Mouse (Mus musculus) ES-E14 (cell line): ENCODE measurements around the gene Pqlc2. TPM values are rescaled to one million over a fixed set of nuclear protein-coding genes. Genes with fewer than 3 reads are reported as not detected.

Experiments
- DNase-seq: peaks from one replicate; pipeline ENCODE4 v3.0.0-alpha.2; 2013; ENCODE audit warnings: low read depth, low spot score
- H3K27ac ChIP-seq: 2 replicates; pipeline ENCODE4 v1.5.1; 2012; ENCODE audit warnings: low read depth, mild to moderate bottlenecking, low read length, moderate library complexity, mixed read lengths; ENCODE audit not compliant: poor library complexity, insufficient read depth, severe bottlenecking
- H3K36me3 ChIP-seq: 2 replicates; pipeline ENCODE4 v1.6.1; 2012; ENCODE audit warnings: mild to moderate bottlenecking, low read length, moderate library complexity, mixed read lengths; ENCODE audit not compliant: control insufficient read depth, poor library complexity, insufficient read depth, severe bottlenecking
- H3K4me1 ChIP-seq, 2 experiments: fragments of 150-350 bp in 1 of 2; sonication (generic) in 1 of 2; 2 replicates each; pipeline ENCODE4 v1.6.1; 2012; ENCODE audit warnings: low read length in 2 of 2, mild to moderate bottlenecking in 1 of 2, mixed read lengths in 1 of 2; ENCODE audit not compliant: control insufficient read depth in 2 of 2, insufficient read depth in 2 of 2, poor library complexity in 1 of 2
- H3K4me3 ChIP-seq, 2 experiments: fragments of 150-350 bp in 1 of 2; sonication (generic) in 1 of 2; 2 replicates each; pipeline ENCODE4 v1.5.1; 2012; ENCODE audit warnings: low read length in 2 of 2, low read depth in 1 of 2, mild to moderate bottlenecking in 1 of 2, mixed read lengths in 1 of 2; ENCODE audit not compliant: insufficient read depth in 1 of 2, poor library complexity in 1 of 2, severe bottlenecking in 1 of 2
- H3K9ac ChIP-seq: 2 replicates; pipeline ENCODE4 v1.6.1; 2012; ENCODE audit warnings: low read depth, mild to moderate bottlenecking, low read length, mixed read lengths; ENCODE audit not compliant: poor library complexity, insufficient read depth, severe bottlenecking
- H3K9me3 ChIP-seq: fragments of 150-350 bp; sonication (generic); 2 replicates; pipeline ENCODE4 v1.6.1; 2012; ENCODE audit warnings: low read depth, mild to moderate bottlenecking, low read length; ENCODE audit not compliant: control insufficient read depth, insufficient read depth
- CHD2 ChIP-seq: IDR thresholded peaks from 2 replicates; pipeline ENCODE4 v1.6.1; 2014; ENCODE audit warnings: mild to moderate bottlenecking, low read depth, low read length, inconsistent platforms
- HCFC1 ChIP-seq: IDR thresholded peaks from 2 replicates; pipeline ENCODE4 v1.6.1; 2012; ENCODE audit warnings: low read length, inconsistent platforms, borderline replicate concordance; ENCODE audit not compliant: insufficient read depth
- MAFK ChIP-seq: IDR thresholded peaks from 2 replicates; pipeline ENCODE4 v1.6.1; 2014; ENCODE audit warnings: mild to moderate bottlenecking, low read depth, low read length, inconsistent platforms; ENCODE audit not compliant: insufficient read depth
- ZC3H11A ChIP-seq: IDR thresholded peaks from 2 replicates; pipeline ENCODE4 v1.6.1; 2012; ENCODE audit warnings: low read depth, mild to moderate bottlenecking, inconsistent platforms, low read length, borderline replicate concordance
- ZNF384 ChIP-seq: IDR thresholded peaks from 2 replicates; pipeline ENCODE4 v1.6.1; 2012; ENCODE audit warnings: low read depth, low read length, inconsistent platforms
- in situ Hi-C, 2 experiments: fragments of 600-800 bp; cut with MboI; formaldehyde crosslinking; loops; one replicate each; pipeline ENCODE4 v1.15.1; 2025; ENCODE audit warnings: low sequenced_read_pairs in 2 of 2, inconsistent platforms in 1 of 2; ENCODE audit not compliant: unreplicated experiment in 2 of 2
- total RNA-seq: library from RNA; depleted of rRNA; stranded (reverse); fragments of 300-350 nt; gene quantifications from 2 replicates; pipeline ENCODE4 v1.2.3, GENCODE M21; 2012

Gene Pqlc2
- total RNA-seq, 1 experiment: 25.0 TPM

GRCm38 (mm10) chr4:139253206-139253605 lies 57.3 kb downstream of the Pqlc2 start:
- in situ Hi-C loops: no loop called here
- no peak overlapping the region for H3K27ac ChIP-seq
- peaks cover 7 to 27% of the 10 kb centered on the region in 2 experiments; a peak in 3 of 4 replicates for H3K4me1 ChIP-seq

GRCm38 (mm10) chr4:139252051-139252760 lies 58.3 kb downstream of the Pqlc2 start:
- in situ Hi-C loops: no loop called here
- Histone ChIP-seq H3K9me3 (no peaks in the 10 kb centered on the region), H3K36me3 (peaks cover 23% of the 10 kb centered on the region), H3K4me3 (no peak overlapping the region), H3K9ac (no peak overlapping the region), H3K4me1 (peaks cover 7 to 30% of the 10 kb centered on the region in 2 experiments; a peak in 3 of 4 replicates), H3K27ac (no peak overlapping the region)
- TF ChIP-seq HCFC1: no peak
- no peak for TF ChIP-seq CHD2
- no peak for TF ChIP-seq MAFK
- TF ChIP-seq ZC3H11A: no peak; the same call in 1 of the 2 replicates
- 0 out of 2 replicates have a peak, but pooled peaks have one; percentile 38 for TF ChIP-seq ZNF384
- peak; percentile 46 for DNase-seq

More at GRCm38 (mm10) chr4:139253206-139253605, 57.3 kb downstream of the Pqlc2 start:
- no peak for TF ChIP-seq CHD2
- no peak for TF ChIP-seq HCFC1
- no peak for TF ChIP-seq ZC3H11A
- no peak for TF ChIP-seq MAFK
- no peak overlapping the region for H3K4me3 ChIP-seq
- no peak overlapping the region for H3K9ac ChIP-seq
- H3K9me3 ChIP-seq: no peaks in the 10 kb centered on the region
- peaks cover 27% of the 10 kb centered on the region for H3K36me3 ChIP-seq
- no peak for DNase-seq

- Histone ChIP-seq H3K4me1 (peaks cover 7 to 30% of the 10 kb centered on the region in 2 experiments; a peak in 3 of 4 replicates), H3K9me3 (no peaks in the 10 kb centered on the region), H3K36me3 (peaks cover 22% of the 10 kb centered on the region; the same call in 1 of the 2 replicates), H3K27ac (no peak overlapping the region), H3K9ac (no peak overlapping the region), H3K4me3 (no peak overlapping the region)
- no peak for TF ChIP-seq CHD2
- no peak for TF ChIP-seq MAFK
- TF ChIP-seq ZNF384: no peak
- TF ChIP-seq ZC3H11A: no peak
- TF ChIP-seq HCFC1: no peak
- no peak for DNase-seq
- in situ Hi-C loops: no loop called here
Observed at GRCm38 (mm10) chr4:139250886-139251285, 59.6 kb downstream of the Pqlc2 start.

- no peak for TF ChIP-seq HCFC1
- no peak overlapping the region for H3K9ac ChIP-seq
- in situ Hi-C loops: no loop called here
- H3K4me1 ChIP-seq: peaks cover 7 to 32% of the 10 kb centered on the region in 2 experiments; a peak in 3 of 4 replicates
- peaks cover 16% of the 10 kb centered on the region; the same call in 1 of the 2 replicates for H3K36me3 ChIP-seq
- H3K27ac ChIP-seq: no peak overlapping the region
- no peaks in the 10 kb centered on the region for H3K9me3 ChIP-seq
- H3K4me3 ChIP-seq: no peak overlapping the region
- DNase-seq: no peak
Observed at GRCm38 (mm10) chr4:139250043-139250442, 60.5 kb downstream of the Pqlc2 start.
